Mouse (Mus musculus) midbrain, embryonic 12.5 days (tissue): ENCODE measurements around the gene Dpp10. TPM values are rescaled to one million over a fixed set of nuclear protein-coding genes. Genes with fewer than 3 reads are reported as not detected.

Source experiments
- ATAC-seq: fragments of 200-750 bp; cut with Nextera tagmentation; 2 replicates; pipeline ENCODE4 v1.8.0; 2017; ENCODE audit warnings: low read depth, moderate TSS enrichment, moderate library complexity; ENCODE audit not compliant: low FRiP score
- H3K27ac ChIP-seq: fragments of 300-500 bp; sonication (generic); replicated peaks from 2 replicates; pipeline ENCODE4 v1.5.1; 2016; ENCODE audit warnings: mild to moderate bottlenecking
- H3K27me3 ChIP-seq: fragments of 300-500 bp; sonication (generic); 2 replicates; pipeline ENCODE4 v1.6.1; 2016; ENCODE audit warnings: mild to moderate bottlenecking
- H3K36me3 ChIP-seq: fragments of 300-500 bp; sonication (generic); 2 replicates; pipeline ENCODE4 v1.6.1; 2016
- H3K4me1 ChIP-seq: fragments of 300-500 bp; sonication (generic); 2 replicates; pipeline ENCODE4 v1.6.1; 2016
- H3K4me2 ChIP-seq: fragments of 300-500 bp; sonication (generic); replicated peaks from 2 replicates; pipeline ENCODE4 v1.6.1; 2016; ENCODE audit warnings: mild to moderate bottlenecking, moderate library complexity
- H3K4me3 ChIP-seq: fragments of 300-500 bp; sonication (generic); 2 replicates; pipeline ENCODE4 v1.5.1; 2016; ENCODE audit warnings: mild to moderate bottlenecking
- H3K9ac ChIP-seq: fragments of 300-500 bp; sonication (generic); replicated peaks from 2 replicates; pipeline ENCODE4 v1.6.1; 2016; ENCODE audit warnings: mild to moderate bottlenecking, moderate library complexity
- H3K9me3 ChIP-seq: fragments of 300-500 bp; sonication (generic); 2 replicates; pipeline ENCODE4 v1.6.1; 2016; ENCODE audit warnings: mild to moderate bottlenecking
- WGBS: fragments of 180-500 bp; shearing (Covaris S2); methylation state at CpG from one replicate; pipeline ENCODE4 v1.1.7; 2016; 5-methylcytosine and 5-hydroxymethylcytosine counted together
- polyA plus RNA-seq: library from polyadenylated mRNA; unstranded; fragments of >200 nt; fragmentation: Nextera tagmentation; extraction: Ambion mirVana; gene quantifications from 2 replicates; pipeline ENCODE4 v1.2.1, GENCODE M21; 2016

Dpp10 gene
- polyA plus RNA-seq, 1 experiment from 2014 or later, result 1.1 TPM

DNA sequence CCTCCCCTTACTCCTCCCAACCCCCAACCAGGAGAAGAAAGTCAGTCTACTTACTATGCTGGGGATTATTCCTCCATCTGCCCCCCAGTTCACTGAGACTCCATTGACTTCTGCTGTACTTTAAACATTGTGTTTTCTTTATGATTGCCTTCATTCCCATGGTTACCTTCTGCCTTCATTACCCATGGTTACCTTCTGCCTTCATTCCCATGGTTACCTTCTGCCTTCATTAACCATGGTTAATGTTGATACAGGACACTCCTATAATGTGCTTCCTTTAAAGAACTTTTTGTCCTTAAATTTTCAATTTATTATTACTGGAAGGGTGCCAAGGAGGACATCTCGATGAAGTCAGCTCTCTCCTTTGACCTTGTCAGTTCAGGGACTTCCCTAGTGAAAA lies 158.1 kb downstream of the Dpp10 start:
- Histone ChIP-seq H3K9ac (no peak overlapping the region), H3K27ac (no peak overlapping the region), H3K36me3 (no peaks in the 10 kb centered on the region), H3K9me3 (no peaks in the 10 kb centered on the region), H3K4me1 (no peaks in the 10 kb centered on the region), H3K4me2 (no peak overlapping the region), H3K4me3 (no peak overlapping the region), H3K27me3 (no peaks in the 10 kb centered on the region)
- WGBS, result 71% methylated on average over 1 of the region's 1 CpGs
- ATAC-seq, result 0 out of 2 replicates have a peak, but pooled peaks have one; percentile 27

DNA sequence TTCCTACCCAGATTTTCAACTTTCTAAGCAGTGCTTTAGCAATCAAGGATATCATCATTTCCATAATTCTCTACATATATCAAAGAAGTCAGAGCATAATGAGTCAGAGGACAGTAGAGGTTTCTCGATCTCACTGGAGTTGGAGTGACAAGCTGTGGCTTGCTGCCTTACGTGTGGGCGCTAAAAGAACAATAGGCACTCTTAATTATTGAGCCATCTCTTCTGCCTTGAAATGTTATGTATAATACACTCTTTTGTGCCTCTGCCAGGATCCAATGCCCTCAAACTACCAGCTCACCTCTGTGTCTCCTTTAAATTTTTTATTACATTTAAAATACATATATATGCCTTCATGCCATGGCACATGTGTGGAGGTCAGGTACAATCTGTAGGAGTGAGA lies 198.5 kb downstream of the Dpp10 start:
- no peaks in the 10 kb centered on the region for H3K27me3 ChIP-seq
- 87% methylated on average over 3 of the region's 3 CpGs for WGBS
- ATAC-seq, result no peak
- no peak overlapping the region for H3K27ac ChIP-seq
- no peak overlapping the region for H3K4me3 ChIP-seq
- no peaks in the 10 kb centered on the region for H3K4me1 ChIP-seq
- H3K4me2 ChIP-seq, result no peak overlapping the region
- H3K36me3 ChIP-seq, result no peaks in the 10 kb centered on the region
- H3K9ac ChIP-seq, result no peak overlapping the region
- H3K9me3 ChIP-seq, result no peaks in the 10 kb centered on the region

DNA sequence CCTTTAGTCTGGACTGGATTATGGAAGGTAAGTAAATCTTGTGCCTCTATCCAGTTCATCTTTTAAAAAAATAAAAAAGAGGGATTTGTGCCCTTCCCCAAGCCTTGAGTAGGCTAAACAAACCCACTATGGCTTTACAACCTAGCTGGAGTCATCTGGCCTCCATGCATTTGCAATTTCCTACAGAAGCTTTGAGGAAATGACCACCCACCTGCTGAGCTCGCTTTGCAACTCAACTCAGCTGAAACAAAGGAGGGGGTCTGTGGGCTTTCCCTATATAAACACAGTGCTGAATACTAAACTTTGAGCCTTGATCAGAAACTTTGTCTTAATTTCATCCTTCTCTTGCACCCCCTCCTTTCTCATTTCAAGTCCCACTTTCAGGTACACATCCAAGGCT lies 244.2 kb downstream of the Dpp10 start:
- no peak overlapping the region for H3K9ac ChIP-seq
- no peak overlapping the region for H3K4me2 ChIP-seq
- no peak overlapping the region for H3K27ac ChIP-seq
- no peaks in the 10 kb centered on the region for H3K36me3 ChIP-seq
- 11% methylated on average over 1 of the region's 1 CpGs for WGBS
- no peaks in the 10 kb centered on the region for H3K9me3 ChIP-seq
- no peaks in the 10 kb centered on the region for H3K4me1 ChIP-seq
- H3K4me3 ChIP-seq, result no peak overlapping the region
- H3K27me3 ChIP-seq, result no peaks in the 10 kb centered on the region
- ATAC-seq, result no peak

DNA sequence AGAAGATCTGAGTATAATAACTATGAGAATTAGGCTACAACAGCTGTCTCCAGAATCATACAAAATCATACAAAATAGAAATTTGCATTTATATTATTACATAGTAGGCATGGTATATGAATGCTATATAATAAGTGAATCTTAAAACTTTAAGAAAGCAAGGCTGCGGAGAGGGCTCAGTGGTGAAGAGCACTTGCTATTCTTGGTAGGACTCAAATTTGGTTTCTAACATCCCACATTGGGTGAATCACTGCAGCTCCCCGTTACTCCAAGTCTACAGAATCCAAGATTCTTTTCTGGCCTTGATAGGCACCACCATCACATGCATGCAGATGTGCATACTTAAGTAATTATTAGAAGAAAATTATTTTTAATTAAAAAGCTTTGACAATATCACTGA lies 279.8 kb downstream of the Dpp10 start:
- Histone ChIP-seq H3K4me2 (no peak overlapping the region), H3K4me1 (no peaks in the 10 kb centered on the region), H3K4me3 (no peak overlapping the region), H3K9ac (no peak overlapping the region), H3K36me3 (no peaks in the 10 kb centered on the region), H3K9me3 (no peaks in the 10 kb centered on the region), H3K27me3 (no peaks in the 10 kb centered on the region), H3K27ac (no peak overlapping the region)
- 94% methylated on average over 2 of the region's 2 CpGs for WGBS
- no peak for ATAC-seq

DNA sequence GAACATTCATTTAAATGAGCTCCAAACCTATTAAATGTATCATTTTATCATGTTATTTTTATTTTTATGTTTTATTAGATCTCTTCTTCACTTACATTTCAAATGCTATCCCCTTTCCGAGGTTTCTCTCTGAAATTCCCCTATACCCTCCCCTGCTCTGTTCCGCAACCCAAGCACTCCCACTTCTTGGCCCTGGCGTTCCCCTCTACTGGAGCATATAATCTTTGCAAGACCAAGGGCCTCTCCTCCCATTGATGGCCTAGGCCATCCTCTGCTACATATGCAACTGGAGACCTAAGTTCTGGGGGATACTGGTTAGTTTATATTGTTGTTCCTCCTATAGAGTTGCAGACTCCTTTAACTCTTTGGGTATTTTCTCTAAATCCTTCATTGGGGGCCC lies 283.1 kb downstream of the Dpp10 start:
- H3K36me3 ChIP-seq, result no peaks in the 10 kb centered on the region
- WGBS, result 82% methylated on average over 3 of the region's 3 CpGs
- no peak overlapping the region for H3K4me3 ChIP-seq
- no peak overlapping the region for H3K4me2 ChIP-seq
- no peaks in the 10 kb centered on the region for H3K27me3 ChIP-seq
- no peak for ATAC-seq
- no peak overlapping the region for H3K27ac ChIP-seq
- no peak overlapping the region for H3K9ac ChIP-seq
- no peaks in the 10 kb centered on the region for H3K4me1 ChIP-seq
- no peaks in the 10 kb centered on the region for H3K9me3 ChIP-seq

DNA sequence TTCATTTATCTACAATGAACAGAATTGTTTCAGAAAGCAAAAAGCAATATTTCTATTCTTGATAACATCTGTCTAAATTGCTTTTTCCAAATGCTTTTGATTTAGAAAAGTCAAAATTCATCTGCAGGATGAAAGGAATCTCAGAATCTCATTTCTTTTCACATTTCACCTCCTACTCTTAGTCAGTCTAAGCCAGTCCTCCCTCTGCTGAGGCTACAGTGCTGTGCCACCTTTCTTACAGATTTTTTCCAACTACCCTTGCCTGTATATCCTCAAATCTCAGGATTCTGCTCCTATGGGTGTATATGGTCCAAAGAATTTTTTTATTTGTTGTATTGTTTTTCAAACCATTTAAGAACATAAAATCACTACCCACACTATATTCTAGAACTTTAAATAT lies 289.3 kb downstream of the Dpp10 start:
- no peaks in the 10 kb centered on the region for H3K36me3 ChIP-seq
- H3K4me2 ChIP-seq, result no peak overlapping the region
- no peaks in the 10 kb centered on the region for H3K9me3 ChIP-seq
- no peaks in the 10 kb centered on the region for H3K4me1 ChIP-seq
- H3K27ac ChIP-seq, result no peak overlapping the region
- no peak overlapping the region for H3K9ac ChIP-seq
- H3K27me3 ChIP-seq, result no peaks in the 10 kb centered on the region
- H3K4me3 ChIP-seq, result no peak overlapping the region
- no peak for ATAC-seq

DNA sequence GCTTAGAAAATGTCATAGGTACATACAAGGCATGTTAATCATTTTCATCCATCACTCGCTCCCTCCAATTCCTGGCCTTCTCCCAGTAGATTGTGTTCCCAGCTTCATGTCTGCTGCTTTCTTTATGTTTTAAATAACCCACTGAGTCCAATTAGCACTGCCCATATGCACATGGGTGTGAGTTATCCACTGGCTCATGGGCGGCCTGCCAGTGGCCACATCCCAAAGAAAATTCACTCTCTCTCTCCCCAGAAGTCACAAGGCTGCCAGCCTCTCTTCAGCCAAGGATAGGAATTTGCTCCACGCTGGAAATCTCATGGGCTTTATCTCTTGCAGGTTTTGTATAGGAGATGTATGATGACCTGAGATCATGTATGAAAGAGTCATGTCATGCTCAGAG lies 338.1 kb downstream of the Dpp10 start:
- no peak overlapping the region for H3K27ac ChIP-seq
- 84% methylated on average over 3 of the region's 3 CpGs for WGBS
- no peak for ATAC-seq

DNA sequence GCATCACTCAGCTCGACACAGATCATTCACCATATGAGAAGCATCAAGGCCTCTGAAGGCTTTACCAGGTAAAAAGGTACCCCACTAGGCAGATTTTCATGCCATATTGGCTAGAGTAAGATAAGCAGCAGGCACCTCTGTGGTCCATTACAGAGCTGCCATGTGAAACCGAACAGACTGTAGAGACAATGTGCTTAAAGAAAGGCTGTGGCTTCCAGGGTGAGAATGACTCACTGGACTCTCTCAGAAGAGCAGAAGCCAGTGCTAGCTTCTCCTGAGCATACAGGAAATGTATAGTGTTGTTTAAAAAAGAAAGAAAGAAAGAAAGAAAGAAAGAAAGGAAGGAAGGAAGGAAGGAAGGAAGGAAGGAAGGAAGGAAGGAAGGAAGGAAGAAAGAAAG lies 386.9 kb downstream of the Dpp10 start:
- Histone ChIP-seq H3K4me2 (no peak overlapping the region), H3K9ac (no peak overlapping the region), H3K4me1 (no peaks in the 10 kb centered on the region), H3K27me3 (no peaks in the 10 kb centered on the region), H3K36me3 (no peaks in the 10 kb centered on the region), H3K4me3 (no peak overlapping the region), H3K27ac (no peak overlapping the region), H3K9me3 (no peaks in the 10 kb centered on the region)
- no peak for ATAC-seq
- 76% methylated on average over 2 of the region's 2 CpGs for WGBS

More for the DNA sequence above, 338.1 kb downstream of the Dpp10 start:
- Histone ChIP-seq H3K4me2 (no peak overlapping the region), H3K4me1 (no peaks in the 10 kb centered on the region), H3K9me3 (no peaks in the 10 kb centered on the region), H3K4me3 (no peak overlapping the region), H3K9ac (no peak overlapping the region), H3K27me3 (no peaks in the 10 kb centered on the region), H3K36me3 (no peaks in the 10 kb centered on the region)

DNA sequence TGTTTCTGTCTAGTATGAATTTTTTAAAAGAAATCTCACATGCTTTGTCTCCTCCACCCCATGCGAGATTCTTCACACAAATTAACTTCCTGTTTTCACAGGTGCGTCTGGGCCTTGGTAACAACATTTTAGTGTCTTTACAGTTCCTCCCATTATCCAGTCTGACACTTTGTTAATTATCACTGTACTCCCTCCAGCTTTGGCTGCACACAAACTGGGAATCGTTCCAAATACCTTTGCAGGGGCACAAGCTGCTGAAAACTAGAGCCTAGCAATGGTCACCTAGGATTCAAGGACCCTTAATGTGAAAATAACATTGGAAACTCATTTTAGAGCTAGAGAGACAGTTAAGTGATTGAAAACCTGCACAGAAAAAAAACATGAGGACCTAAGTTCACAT lies 388.8 kb downstream of the Dpp10 start:
- Histone ChIP-seq H3K36me3 (no peaks in the 10 kb centered on the region), H3K27me3 (no peaks in the 10 kb centered on the region), H3K9ac (no peak overlapping the region), H3K4me3 (no peak overlapping the region), H3K27ac (no peak overlapping the region), H3K4me1 (no peaks in the 10 kb centered on the region), H3K9me3 (no peaks in the 10 kb centered on the region), H3K4me2 (no peak overlapping the region)
- no peak for ATAC-seq
- 81% methylated on average over 3 of the region's 3 CpGs for WGBS

DNA sequence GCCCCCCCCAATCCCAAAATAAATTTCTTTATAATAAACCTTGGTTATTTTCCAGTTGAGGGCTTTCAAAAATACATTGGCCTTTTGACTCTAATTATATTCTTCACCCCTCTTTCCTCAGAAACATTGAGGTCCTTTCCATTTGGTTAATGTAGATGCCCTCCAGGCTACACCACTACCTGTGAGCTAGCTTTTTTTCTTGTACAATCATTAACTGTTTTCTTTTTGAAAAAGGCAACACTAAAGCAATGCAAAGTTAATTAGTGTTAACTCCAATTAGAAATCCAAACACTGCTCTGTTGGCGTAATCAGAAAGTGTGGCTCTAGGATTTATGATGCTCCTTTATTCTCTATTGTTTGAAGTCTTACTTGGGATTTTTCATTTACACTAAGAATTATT lies 407.5 kb downstream of the Dpp10 start:
- Histone ChIP-seq H3K27ac (no peak overlapping the region), H3K4me2 (no peak overlapping the region), H3K9me3 (no peaks in the 10 kb centered on the region), H3K27me3 (no peaks in the 10 kb centered on the region), H3K9ac (no peak overlapping the region), H3K4me1 (no peaks in the 10 kb centered on the region), H3K36me3 (no peaks in the 10 kb centered on the region), H3K4me3 (no peak overlapping the region)
- WGBS, result 93% methylated on average over 1 of the region's 1 CpGs
- no peak for ATAC-seq

DNA sequence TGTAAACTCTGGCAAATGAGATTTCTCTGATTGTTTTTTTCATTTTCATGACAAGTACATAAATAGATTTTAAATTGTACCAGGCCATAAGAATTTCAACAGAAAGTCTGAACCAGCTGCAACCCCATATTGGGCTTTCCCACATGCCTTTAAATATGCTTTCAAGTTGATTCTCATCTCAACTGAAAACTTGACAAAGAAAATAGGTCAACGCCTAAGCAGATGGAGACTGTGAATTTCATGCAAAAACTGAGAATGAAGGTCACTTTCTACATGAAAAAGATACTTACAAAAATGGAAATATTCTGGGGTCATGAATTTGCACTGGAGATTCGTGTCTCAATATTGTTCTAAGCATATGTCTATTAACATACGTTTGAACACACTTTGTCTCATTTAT lies 417.1 kb downstream of the Dpp10 start:
- H3K36me3 ChIP-seq, result no peaks in the 10 kb centered on the region
- H3K4me3 ChIP-seq, result no peak overlapping the region
- H3K9me3 ChIP-seq, result no peaks in the 10 kb centered on the region
- H3K27ac ChIP-seq, result no peak overlapping the region
- no peak for ATAC-seq
- no peak overlapping the region for H3K9ac ChIP-seq
- WGBS, result 91% methylated on average over 3 of the region's 3 CpGs
- H3K27me3 ChIP-seq, result no peaks in the 10 kb centered on the region
- no peaks in the 10 kb centered on the region for H3K4me1 ChIP-seq
- no peak overlapping the region for H3K4me2 ChIP-seq

DNA sequence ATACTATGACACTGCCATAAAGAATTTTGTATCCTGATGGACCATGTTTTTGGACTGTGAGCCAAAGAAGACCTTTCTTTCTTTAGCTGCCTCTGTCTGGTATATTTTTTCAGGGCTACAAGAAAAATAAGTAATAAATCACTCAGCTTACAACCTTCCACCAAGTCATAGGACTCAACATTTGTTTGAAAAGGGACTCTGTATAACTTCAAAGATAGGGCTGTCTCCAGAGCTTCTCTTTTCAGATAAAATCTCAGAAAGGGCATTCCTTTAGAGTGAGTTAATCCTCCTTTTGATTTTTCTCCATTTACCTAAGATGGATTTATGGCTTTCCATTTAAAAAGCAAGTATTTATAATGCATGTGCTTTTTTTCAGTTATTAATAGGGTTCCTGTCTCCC lies 460.5 kb downstream of the Dpp10 start:
- ATAC-seq, result no peak
- Histone ChIP-seq H3K36me3 (no peaks in the 10 kb centered on the region), H3K4me1 (no peaks in the 10 kb centered on the region), H3K9me3 (no peaks in the 10 kb centered on the region), H3K9ac (no peak overlapping the region), H3K4me2 (no peak overlapping the region), H3K4me3 (no peak overlapping the region), H3K27ac (no peak overlapping the region), H3K27me3 (no peaks in the 10 kb centered on the region)

DNA sequence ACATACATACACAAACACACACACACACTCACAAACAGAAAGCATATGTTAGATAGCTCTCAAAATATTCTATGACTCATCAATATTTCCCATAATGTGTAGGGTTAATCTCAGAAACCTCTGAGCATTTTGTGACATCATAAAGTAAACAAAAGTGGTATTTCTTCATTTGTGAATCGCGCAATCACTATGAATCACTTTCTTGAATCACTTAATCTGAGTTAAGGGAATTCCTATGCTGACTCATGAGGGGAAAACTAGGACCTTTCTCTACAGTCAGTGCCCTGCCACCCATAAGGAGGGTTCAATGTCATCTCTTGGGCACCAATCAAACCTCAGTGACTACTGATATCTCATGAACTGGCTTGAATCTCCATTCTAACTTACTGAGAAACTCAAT lies 465.2 kb downstream of the Dpp10 start:
- Histone ChIP-seq H3K27me3 (no peaks in the 10 kb centered on the region), H3K4me3 (no peak overlapping the region), H3K9me3 (no peaks in the 10 kb centered on the region), H3K27ac (no peak overlapping the region), H3K36me3 (no peaks in the 10 kb centered on the region), H3K4me1 (no peaks in the 10 kb centered on the region), H3K4me2 (no peak overlapping the region), H3K9ac (no peak overlapping the region)
- ATAC-seq, result no peak
- 89% methylated on average over 2 of the region's 2 CpGs for WGBS
